Mouse (Mus musculus) liver, postnatal 0 days (tissue): Measurements from ENCODE around the gene Fscn2. TPM values are rescaled to one million over a fixed set of nuclear protein-coding genes. Genes with fewer than 3 reads are reported as not detected.

Source experiments
- ATAC-seq: fragments of 200-750 bp; cut with Nextera tagmentation; 2 replicates; pipeline ENCODE4 v1.8.0; 2017; ENCODE audit warnings: mild to moderate bottlenecking, moderate library complexity
- DNase-seq: peaks from one replicate; pipeline ENCODE4 v3.0.0-alpha.2; 2016
- H3K27ac ChIP-seq: fragments of 300-500 bp; sonication (generic); 2 replicates; pipeline ENCODE4 v1.5.1; 2014; ENCODE audit warnings: antibody characterized with exemption, moderate library complexity, mild to moderate bottlenecking, low read depth
- H3K27me3 ChIP-seq: fragments of 300-500 bp; sonication (generic); 2 replicates; pipeline ENCODE4 v1.6.1; 2014; ENCODE audit warnings: low read length, control low read depth, mixed read lengths; ENCODE audit not compliant: insufficient read depth
- H3K36me3 ChIP-seq: fragments of 300-500 bp; sonication (generic); replicated peaks from 2 replicates; pipeline ENCODE4 v1.6.1; 2014; ENCODE audit warnings: mild to moderate bottlenecking, control low read depth, low read length, moderate library complexity, mixed read lengths; ENCODE audit not compliant: insufficient read depth
- H3K4me1 ChIP-seq: fragments of 300-500 bp; sonication (generic); 2 replicates; pipeline ENCODE4 v1.6.1; 2014; ENCODE audit warnings: antibody characterized with exemption, mild to moderate bottlenecking, control low read depth; ENCODE audit not compliant: insufficient read depth
- H3K4me2 ChIP-seq: fragments of 300-500 bp; sonication (generic); 2 replicates; pipeline ENCODE4 v1.6.1; 2014; ENCODE audit warnings: low read depth, mild to moderate bottlenecking, low read length, moderate library complexity, mixed read lengths
- H3K4me3 ChIP-seq: fragments of 300-500 bp; sonication (generic); 2 replicates; pipeline ENCODE4 v1.5.1; 2014; ENCODE audit warnings: low read depth, low read length
- H3K9ac ChIP-seq: fragments of 300-500 bp; sonication (generic); replicated peaks from 2 replicates; pipeline ENCODE4 v1.6.1; 2014; ENCODE audit warnings: mild to moderate bottlenecking, moderate library complexity
- H3K9me3 ChIP-seq: fragments of 300-500 bp; sonication (generic); 2 replicates; pipeline ENCODE4 v1.6.1; 2016; ENCODE audit warnings: mild to moderate bottlenecking, control low read depth, low read length, mixed read lengths
- CTCF ChIP-seq: sonication (generic); IDR thresholded peaks from 2 replicates; pipeline ENCODE4 v1.5.1; 2016; ENCODE audit warnings: antibody characterized with exemption, low read depth
- EP300 ChIP-seq: IDR thresholded peaks from 2 replicates; pipeline ENCODE4 v1.6.1; 2016; ENCODE audit warnings: antibody characterized with exemption, low read depth, mild to moderate bottlenecking
- WGBS: fragments of 180-500 bp; shearing (Covaris S2); extraction: QIAGEN DNeasy Blood & Tissue Kit; methylation state at CpG from one replicate; pipeline ENCODE4 v1.1.7; 2014; ENCODE audit not compliant: insufficient replicate concordance; 5-methylcytosine and 5-hydroxymethylcytosine counted together
- polyA plus RNA-seq: library from polyadenylated mRNA; unstranded; fragments of >200 nt; fragmentation: Nextera tagmentation; extraction: Ambion mirVana; gene quantifications from 2 replicates; pipeline ENCODE4 v1.2.1, GENCODE M21; 2015

The Fscn2 gene
- polyA plus RNA-seq, 1 experiment from 2014 or later, result not detected

DNA sequence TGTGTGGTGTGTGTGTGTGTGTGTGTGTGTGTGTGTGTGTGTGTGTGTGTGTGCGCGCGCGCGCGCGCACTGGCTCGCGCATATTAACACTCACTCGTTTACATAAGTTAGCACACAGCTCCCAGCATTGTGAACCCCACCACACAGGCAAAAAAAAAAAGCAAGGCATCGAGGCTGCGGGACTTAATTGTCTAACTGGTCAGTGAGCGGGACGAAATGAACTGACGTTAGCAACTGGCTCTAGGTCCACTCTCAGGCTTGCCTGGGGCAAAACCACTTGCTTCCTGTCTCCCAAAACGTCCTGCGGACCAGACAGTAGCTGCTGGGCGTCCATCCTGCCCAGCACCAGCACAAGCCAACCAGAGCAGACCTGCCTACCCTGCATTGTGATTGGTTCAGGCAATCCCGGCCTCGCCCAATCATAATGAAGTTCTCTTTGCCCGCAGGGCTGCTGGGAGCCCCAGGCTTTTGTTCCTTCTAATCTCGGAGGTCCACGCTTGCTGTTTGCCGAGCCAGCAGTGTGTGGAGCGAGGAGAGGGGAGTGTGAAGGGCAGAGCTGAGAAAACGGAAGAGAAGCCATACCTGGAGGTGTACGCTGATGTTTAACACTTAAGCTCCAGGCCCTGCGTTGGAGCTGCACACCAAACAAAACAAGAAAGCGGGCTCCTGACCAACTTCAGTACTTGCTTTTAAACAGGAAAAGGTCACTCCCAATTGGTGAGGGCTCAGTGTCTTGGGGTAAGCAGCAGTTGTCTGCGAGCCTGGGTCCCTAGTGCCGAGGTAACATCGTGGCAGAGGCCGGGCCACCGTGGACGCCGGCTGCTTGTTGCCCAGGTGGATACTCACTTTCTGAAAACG is 45.3 kb upstream of the Fscn2 start:
- TF ChIP-seq EP300, result no peak
- no peak for TF ChIP-seq CTCF
- peak; percentile 97 for ATAC-seq
- Histone ChIP-seq H3K27ac (peak overlapping the region; percentile 76), H3K4me3 (peak overlapping the region; percentile 47), H3K9ac (peak overlapping the region; percentile 55), H3K27me3 (no peaks in the 10 kb centered on the region), H3K4me2 (peak overlapping the region; percentile 78), H3K9me3 (no peaks in the 10 kb centered on the region), H3K4me1 (peaks cover 21% of the 10 kb centered on the region), H3K36me3 (no peaks in the 10 kb centered on the region)
- peak; percentile 88 for DNase-seq
- WGBS, result 5% methylated on average over 37 of the region's 37 CpGs

DNA sequence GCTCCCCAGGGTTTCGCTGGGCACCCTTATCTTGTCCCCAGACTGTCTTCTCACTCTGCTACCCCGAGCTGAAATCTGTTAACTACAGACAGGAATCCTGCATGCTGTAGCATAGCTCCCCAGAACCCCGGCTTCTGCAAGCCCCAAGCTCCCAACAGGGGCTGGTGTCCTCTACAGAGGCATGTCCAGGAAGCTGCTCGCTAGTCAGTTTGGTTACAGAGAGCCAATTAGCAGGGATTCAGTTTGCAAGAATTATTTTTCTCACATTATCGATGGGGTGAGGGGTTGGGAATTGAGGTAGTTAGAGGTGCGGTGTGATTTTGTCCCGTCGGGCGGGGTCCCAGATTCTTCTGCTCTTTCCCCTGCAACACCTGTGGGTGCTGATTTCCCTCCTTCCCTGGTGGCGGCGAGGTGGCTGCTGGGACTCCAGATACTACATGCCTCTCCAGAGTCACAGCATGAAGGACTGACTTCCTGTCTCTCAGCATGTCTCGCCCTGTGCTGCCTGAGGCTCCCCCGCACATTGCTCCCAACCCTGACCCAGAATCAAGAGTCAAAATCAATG is 44.6 kb upstream of the Fscn2 start:
- 13% methylated on average over 13 of the region's 13 CpGs for WGBS
- peak overlapping the region; percentile 78 for H3K4me2 ChIP-seq
- H3K36me3 ChIP-seq, result no peaks in the 10 kb centered on the region
- peak overlapping the region; percentile 76 for H3K27ac ChIP-seq
- DNase-seq (peak; percentile 33), ATAC-seq (peak; percentile 26)
- H3K9me3 ChIP-seq, result no peaks in the 10 kb centered on the region
- H3K4me3 ChIP-seq, result peak overlapping the region; percentile 47
- no peak for TF ChIP-seq EP300
- TF ChIP-seq CTCF, result no peak
- no peaks in the 10 kb centered on the region for H3K27me3 ChIP-seq
- H3K9ac ChIP-seq, result peak overlapping the region; percentile 55
- H3K4me1 ChIP-seq, result peaks cover 17% of the 10 kb centered on the region

DNA sequence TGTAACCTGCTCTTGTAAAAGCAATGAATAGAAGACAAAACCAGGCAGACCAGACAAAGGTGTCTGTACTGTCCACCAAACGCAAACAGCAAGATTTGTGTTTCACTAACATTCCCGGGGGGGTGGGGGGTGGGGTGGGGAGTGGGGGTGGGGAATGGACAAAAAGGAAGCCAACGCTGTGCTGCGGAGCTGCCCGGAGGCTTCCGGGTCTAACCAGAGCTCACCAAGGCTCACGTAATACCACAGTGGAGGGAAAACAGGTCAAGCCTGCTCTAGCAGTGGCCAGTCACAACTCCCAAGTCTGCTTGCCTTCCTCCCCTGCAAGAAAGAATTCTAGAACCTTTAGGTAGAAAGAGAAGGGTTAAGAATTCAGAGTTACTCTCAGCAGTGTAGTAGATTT is 43.9 kb upstream of the Fscn2 start:
- Histone ChIP-seq H3K4me3 (no peak overlapping the region), H3K4me2 (peak overlapping the region; percentile 78), H3K9me3 (no peaks in the 10 kb centered on the region), H3K4me1 (peaks cover 17% of the 10 kb centered on the region), H3K9ac (peak overlapping the region; percentile 55; the same call in 1 of the 2 replicates), H3K27me3 (no peaks in the 10 kb centered on the region), H3K36me3 (no peaks in the 10 kb centered on the region), H3K27ac (peak overlapping the region; percentile 76)
- WGBS, result 56% methylated on average over 7 of the region's 7 CpGs
- DNase-seq (peak; percentile 11), ATAC-seq (no peak)
- TF ChIP-seq CTCF (no peak), EP300 (no peak)

DNA sequence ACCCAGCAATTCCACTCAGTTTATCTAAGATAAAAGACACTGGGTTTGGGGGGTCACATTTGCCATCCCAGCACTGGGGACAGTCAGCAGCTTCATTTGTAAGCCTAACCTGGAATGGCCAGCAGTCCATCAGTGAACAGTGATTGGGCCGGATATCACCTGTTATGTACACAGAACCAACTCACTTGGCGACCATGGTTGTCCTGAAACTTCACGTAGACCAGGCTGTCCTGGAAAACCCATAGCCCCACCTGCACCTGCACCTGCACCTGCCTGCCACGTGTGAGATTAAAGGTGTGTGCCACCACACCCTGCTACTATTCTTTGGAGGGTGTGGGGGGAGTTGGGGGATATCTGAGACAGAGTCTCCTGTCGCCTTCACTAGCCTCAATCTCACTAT is 42.0 kb upstream of the Fscn2 start:
- TF ChIP-seq CTCF, result no peak
- TF ChIP-seq EP300, result no peak

DNA sequence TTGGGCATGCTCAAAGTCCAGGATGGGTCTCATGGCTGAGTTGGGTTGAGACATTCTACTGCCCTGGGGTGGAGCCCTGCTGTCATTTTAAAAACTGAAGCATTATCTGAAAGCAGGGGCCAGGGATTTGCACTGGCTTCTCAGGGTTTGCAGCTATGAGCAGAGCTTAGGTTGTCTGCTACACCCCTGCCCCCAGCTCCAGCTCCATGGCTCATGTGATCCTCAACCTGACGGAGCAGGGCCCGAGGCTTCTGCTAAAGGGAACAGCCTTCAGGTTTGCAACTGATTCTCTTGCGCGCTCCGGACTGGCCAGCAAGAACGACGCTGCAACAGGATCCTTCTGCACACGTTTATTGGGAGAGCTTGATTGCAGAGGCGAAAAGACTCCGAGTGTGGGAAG is 41.2 kb upstream of the Fscn2 start:
- no peak overlapping the region for H3K4me2 ChIP-seq
- H3K27ac ChIP-seq, result no peak overlapping the region
- H3K9me3 ChIP-seq, result no peaks in the 10 kb centered on the region
- no peak overlapping the region for H3K4me3 ChIP-seq
- WGBS, result 93% methylated on average over 10 of the region's 10 CpGs
- ATAC-seq (no peak), DNase-seq (no peak)
- peaks cover 13% of the 10 kb centered on the region for H3K4me1 ChIP-seq
- H3K36me3 ChIP-seq, result no peaks in the 10 kb centered on the region
- no peak overlapping the region for H3K9ac ChIP-seq
- no peak for TF ChIP-seq CTCF
- no peak for TF ChIP-seq EP300
- H3K27me3 ChIP-seq, result no peaks in the 10 kb centered on the region

More for the DNA sequence above, 42.0 kb upstream of the Fscn2 start:
- Histone ChIP-seq H3K27ac (no peak overlapping the region), H3K27me3 (no peaks in the 10 kb centered on the region), H3K9me3 (no peaks in the 10 kb centered on the region), H3K4me1 (peaks cover 17% of the 10 kb centered on the region), H3K4me3 (no peak overlapping the region), H3K4me2 (no peak overlapping the region), H3K9ac (no peak overlapping the region), H3K36me3 (no peaks in the 10 kb centered on the region)
- WGBS, result 84% methylated on average over 5 of the region's 5 CpGs
- DNase-seq (peak; percentile 9), ATAC-seq (no peak)

DNA sequence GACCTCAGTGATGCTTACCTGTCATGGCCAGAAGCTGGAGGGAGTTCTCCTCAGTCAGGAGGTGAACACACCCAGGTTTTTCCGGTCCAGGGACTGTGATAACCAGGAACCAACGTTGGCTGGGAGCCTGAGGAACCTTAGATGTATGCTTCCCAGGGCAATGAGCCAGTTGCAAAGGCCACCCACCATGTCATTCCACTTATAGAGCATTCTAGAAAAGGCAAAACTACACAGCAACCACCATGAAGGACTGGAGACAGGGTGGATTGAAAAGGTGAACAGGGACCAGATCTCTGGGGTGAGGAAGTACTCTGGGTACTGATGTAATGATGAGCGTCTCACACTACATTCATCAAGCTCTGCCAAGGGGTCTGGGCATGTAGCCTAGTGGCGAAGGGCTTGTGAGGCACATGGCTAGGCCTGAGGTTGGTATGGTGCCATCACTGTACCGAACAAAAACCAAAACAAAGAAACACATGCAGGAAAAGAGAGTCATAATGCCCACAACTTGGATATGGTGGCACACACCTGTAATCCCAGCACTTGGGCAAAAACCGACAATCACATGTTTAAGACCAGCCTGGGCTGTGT is 25.8 kb upstream of the Fscn2 start:
- TF ChIP-seq EP300 (no peak), CTCF (no peak)
- Histone ChIP-seq H3K36me3 (no peaks in the 10 kb centered on the region), H3K27me3 (no peaks in the 10 kb centered on the region), H3K4me1 (peaks cover 6% of the 10 kb centered on the region; the same call in 1 of the 2 replicates), H3K9me3 (no peaks in the 10 kb centered on the region), H3K4me3 (no peak overlapping the region), H3K27ac (no peak overlapping the region), H3K4me2 (no peak overlapping the region), H3K9ac (no peak overlapping the region)
- WGBS, result 74% methylated on average over 6 of the region's 6 CpGs
- DNase-seq (no peak), ATAC-seq (no peak)
